In genomic region chr1:52336696-52337095, GRCm38 (mm10) we compare ENCODE assay signal across 14 mouse cellular contexts.
"Had no signal": no experiment of that assay in that cellular context is flagged by ENCODE, and none has a peak within 500 bp of the region (broad histone marks: within the 10 kb centered on the region; RNA-seq: fewer than 3 reads in every experiment).

No protein-coding gene starts in this region.

- H3K9ac ChIP-seq: limb, embryonic 12.5 days; liver, embryonic 13.5 days; liver, postnatal 0 days; lung, embryonic 15.5 days; midbrain, embryonic 12.5 days had no signal

- H3K27ac ChIP-seq: kidney, postnatal 0 days; layer of hippocampus, adult 2 months; limb, embryonic 12.5 days; liver, embryonic 13.5 days; lung, embryonic 15.5 days; macrophage; midbrain, embryonic 12.5 days had no signal

- H3K4me1 ChIP-seq: limb, embryonic 12.5 days; liver, embryonic 13.5 days; lung, embryonic 15.5 days; midbrain, embryonic 12.5 days had no signal

- DNase-seq: kidney, postnatal 36 days; liver; liver, embryonic 13.5 days; liver, postnatal 0 days; lung, postnatal 14 days; thymus, adult 18-20 months; thymus, postnatal 14 days had no signal

- H3K4me2 ChIP-seq: limb, embryonic 12.5 days; liver, embryonic 13.5 days; lung, embryonic 15.5 days; midbrain, embryonic 12.5 days had no signal

- H3K9me3 ChIP-seq: limb, embryonic 12.5 days; liver, embryonic 13.5 days; lung, embryonic 15.5 days; midbrain, embryonic 12.5 days had no signal

- H3K27me3 ChIP-seq: limb, embryonic 12.5 days; liver, embryonic 13.5 days; lung, embryonic 15.5 days; midbrain, embryonic 12.5 days had no signal

- H3K4me3 ChIP-seq: layer of hippocampus, adult 2 months; limb, embryonic 12.5 days; liver, embryonic 13.5 days; lung, embryonic 15.5 days; midbrain, embryonic 12.5 days had no signal

- H3K36me3 ChIP-seq: limb, embryonic 12.5 days; liver, embryonic 13.5 days; lung, embryonic 15.5 days; midbrain, embryonic 12.5 days had no signal

- ATAC-seq: liver, postnatal 0 days; midbrain, embryonic 16.5 days had no signal
